Mouse (Mus musculus): ENCODE measurements at regions not wholly inside any gene's neighbourhood (a gene's known extent, or its start where the extent isn't known, plus 50 kb on each side); places are given as distances from the start of the nearest gene placed in this dataset.

DNA sequence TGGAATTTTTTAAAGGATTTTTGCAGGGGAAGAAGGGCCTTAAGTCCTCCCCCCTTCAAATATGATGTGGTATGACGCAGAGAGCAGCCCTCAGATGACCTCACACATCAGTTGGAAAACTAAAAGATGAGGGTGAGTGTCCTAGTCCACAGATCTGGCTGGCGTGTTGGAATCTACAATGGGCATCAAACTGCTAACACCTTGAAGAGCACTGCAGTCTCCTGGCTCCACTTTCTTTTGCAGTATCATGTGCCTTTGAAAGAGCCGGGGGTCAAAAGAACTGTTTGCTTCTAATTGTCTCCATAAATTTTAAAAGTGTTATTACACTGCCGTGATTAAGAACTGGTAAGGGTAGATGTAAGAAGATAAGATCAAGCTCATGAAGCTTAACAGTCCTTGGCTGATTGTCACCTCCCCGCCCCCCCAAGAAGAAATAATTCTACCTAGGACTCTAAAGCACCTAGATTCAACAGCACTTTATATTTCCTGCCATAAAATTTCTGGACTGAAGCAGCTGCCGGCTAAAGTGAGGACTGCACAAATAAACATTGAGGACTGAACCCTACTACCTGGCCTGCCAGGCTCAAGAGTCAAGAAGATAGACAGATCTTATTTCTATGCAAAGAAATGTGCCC, 402.7 kb downstream of the Gsdmc2 start:
- TF ChIP-seq GATA1 (IDR thresholded peaks at IDR 0.05; ENCODE audit: low read depth, low read length), result no peak
- TF ChIP-seq ZMIZ1 (IDR thresholded peaks at IDR 0.05; ENCODE audit: low read depth, low read length), result no peak
- TF ChIP-seq E2F4 (IDR thresholded peaks at IDR 0.05; ENCODE audit: borderline replicate concordance, low read depth, low read length), result no peak
- TF ChIP-seq HCFC1 (IDR thresholded peaks at IDR 0.05; ENCODE audit: low read depth, low read length), result no peak
- TF ChIP-seq CTCF (IDR thresholded peaks at IDR 0.05 in 2 of 3, conservative IDR thresholded peaks at IDR 0.05 in 1 of 3; ENCODE audit: control insufficient read depth in 1 of 3, insufficient read depth in 1 of 3, low read depth in 2 of 3, low read length in 3 of 3, poor library complexity in 1 of 3, severe bottlenecking in 1 of 3), result no peak
- no peak for TF ChIP-seq MEF2A (IDR thresholded peaks at IDR 0.05; ENCODE audit: extremely low read depth, insufficient replicate concordance, low read depth, low read length, poor library complexity, severe bottlenecking)
- TF ChIP-seq EP300 (IDR thresholded peaks at IDR 0.05; ENCODE audit: low read depth in 1 of 2, low read length in 2 of 2), result no peak
- no peak for TF ChIP-seq TCF12 (IDR thresholded peaks at IDR 0.05; ENCODE audit: low read depth, low read length)
- no peak for DNase-seq (ENCODE audit: low read depth, low spot score)

DNA sequence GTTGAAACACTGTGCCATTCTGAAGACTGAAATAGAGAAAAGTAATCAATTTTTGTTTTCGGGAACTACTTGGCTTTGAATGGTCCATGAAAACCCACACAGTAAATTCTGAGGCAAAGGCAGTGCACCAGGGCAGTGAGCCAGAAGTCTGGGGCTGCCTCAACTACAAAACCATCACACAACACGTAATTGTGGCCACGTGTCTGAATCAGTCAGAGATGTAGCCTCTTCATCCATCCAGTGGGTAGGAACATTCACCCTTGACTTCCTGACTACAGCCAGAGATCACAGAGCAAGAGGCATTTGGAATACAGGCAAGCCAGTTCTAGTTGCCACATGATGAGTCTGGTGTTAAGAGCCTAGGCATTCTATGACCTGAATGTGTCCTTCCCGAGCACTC, 432.3 kb downstream of the Gsdmc2 start:
- Histone ChIP-seq H3K9ac (ENCODE audit: control insufficient read depth, low read depth, low read length, poor library complexity, severe bottlenecking) (no peak overlapping the region), H3K36me3 (ENCODE audit: control insufficient read depth in 1 of 2, insufficient read depth in 2 of 2, low read length in 2 of 2) (no peaks in the 10 kb centered on the region), H3K27me3 (ENCODE audit: control insufficient read depth in 1 of 2, insufficient read depth in 2 of 2, low read length in 2 of 2) (no peaks in the 10 kb centered on the region), H3K4me1 (ENCODE audit: control insufficient read depth in 1 of 2, insufficient read depth in 2 of 2, low read length in 2 of 2) (no peaks in the 10 kb centered on the region), H3K79me2 (ENCODE audit: control insufficient read depth, insufficient read depth, low read length, poor library complexity) (no peaks in the 10 kb centered on the region), H3K4me3 (ENCODE audit: control insufficient read depth in 1 of 2, insufficient read depth in 1 of 2, low read depth in 2 of 2, low read length in 2 of 2) (no peak overlapping the region), H3K9me3 (replicated peaks; ENCODE audit: insufficient read depth, low read length) (no peaks in the 10 kb centered on the region; the same call in none of the 2 replicates), H3K27ac (ENCODE audit: control insufficient read depth, low read depth, low read length) (no peak overlapping the region)
- no peak for DNase-seq (ENCODE audit: low read depth, low spot score)
- TF ChIP-seq CTCF (IDR thresholded peaks at IDR 0.05 in 2 of 3, conservative IDR thresholded peaks at IDR 0.05 in 1 of 3; ENCODE audit: control insufficient read depth in 1 of 3, insufficient read depth in 1 of 3, low read depth in 2 of 3, low read length in 3 of 3, poor library complexity in 1 of 3, severe bottlenecking in 1 of 3) (no peak), TBP (IDR thresholded peaks at IDR 0.05; ENCODE audit: low read depth, low read length) (no peak), ZNF384 (IDR thresholded peaks at IDR 0.05; ENCODE audit: low read depth, low read length) (no peak), MYC (IDR thresholded peaks at IDR 0.05; ENCODE audit: low read depth, low read length) (no peak), POLR2AphosphoS2 (IDR thresholded peaks at IDR 0.05; ENCODE audit: low read length) (no peak), MEF2A (IDR thresholded peaks at IDR 0.05; ENCODE audit: extremely low read depth, insufficient replicate concordance, low read depth, low read length, poor library complexity, severe bottlenecking) (no peak), MYB (IDR thresholded peaks at IDR 0.05; ENCODE audit: low read depth, low read length) (no peak), TCF12 (IDR thresholded peaks at IDR 0.05; ENCODE audit: low read depth, low read length) (no peak), JUND (IDR thresholded peaks at IDR 0.05; ENCODE audit: low read depth, low read length) (no peak), MXI1 (IDR thresholded peaks at IDR 0.05; ENCODE audit: low read depth, low read length) (no peak), POLR2A (IDR thresholded peaks at IDR 0.05; ENCODE audit: control insufficient read depth in 1 of 2, insufficient read depth in 1 of 2, low read depth in 1 of 2, low read length in 2 of 2, poor library complexity in 1 of 2) (no peak), TAL1 (IDR thresholded peaks at IDR 0.05; ENCODE audit: low read length) (no peak), ELF1 (IDR thresholded peaks at IDR 0.05; ENCODE audit: low read depth, low read length) (no peak), HCFC1 (IDR thresholded peaks at IDR 0.05; ENCODE audit: low read depth, low read length) (no peak)

More for the DNA sequence above, 402.7 kb downstream of the Gsdmc2 start:
- Histone ChIP-seq H3K36me3 (ENCODE audit: control insufficient read depth in 1 of 2, insufficient read depth in 2 of 2, low read length in 2 of 2) (no peaks in the 10 kb centered on the region), H3K4me1 (ENCODE audit: control insufficient read depth in 1 of 2, insufficient read depth in 2 of 2, low read length in 2 of 2) (no peaks in the 10 kb centered on the region), H3K9me3 (replicated peaks; ENCODE audit: insufficient read depth, low read length) (no peaks in the 10 kb centered on the region), H3K27me3 (ENCODE audit: control insufficient read depth in 1 of 2, insufficient read depth in 2 of 2, low read length in 2 of 2) (no peaks in the 10 kb centered on the region), H3K9ac (ENCODE audit: control insufficient read depth, low read depth, low read length, poor library complexity, severe bottlenecking) (no peak overlapping the region), H3K27ac (ENCODE audit: control insufficient read depth, low read depth, low read length) (no peak overlapping the region), H3K79me2 (ENCODE audit: control insufficient read depth, insufficient read depth, low read length, poor library complexity) (no peaks in the 10 kb centered on the region), H3K4me3 (ENCODE audit: control insufficient read depth in 1 of 2, insufficient read depth in 1 of 2, low read depth in 2 of 2, low read length in 2 of 2) (no peak overlapping the region)
